Comparison of ENCODE assay signal across 8 mouse cellular contexts in the genomic region with DNA sequence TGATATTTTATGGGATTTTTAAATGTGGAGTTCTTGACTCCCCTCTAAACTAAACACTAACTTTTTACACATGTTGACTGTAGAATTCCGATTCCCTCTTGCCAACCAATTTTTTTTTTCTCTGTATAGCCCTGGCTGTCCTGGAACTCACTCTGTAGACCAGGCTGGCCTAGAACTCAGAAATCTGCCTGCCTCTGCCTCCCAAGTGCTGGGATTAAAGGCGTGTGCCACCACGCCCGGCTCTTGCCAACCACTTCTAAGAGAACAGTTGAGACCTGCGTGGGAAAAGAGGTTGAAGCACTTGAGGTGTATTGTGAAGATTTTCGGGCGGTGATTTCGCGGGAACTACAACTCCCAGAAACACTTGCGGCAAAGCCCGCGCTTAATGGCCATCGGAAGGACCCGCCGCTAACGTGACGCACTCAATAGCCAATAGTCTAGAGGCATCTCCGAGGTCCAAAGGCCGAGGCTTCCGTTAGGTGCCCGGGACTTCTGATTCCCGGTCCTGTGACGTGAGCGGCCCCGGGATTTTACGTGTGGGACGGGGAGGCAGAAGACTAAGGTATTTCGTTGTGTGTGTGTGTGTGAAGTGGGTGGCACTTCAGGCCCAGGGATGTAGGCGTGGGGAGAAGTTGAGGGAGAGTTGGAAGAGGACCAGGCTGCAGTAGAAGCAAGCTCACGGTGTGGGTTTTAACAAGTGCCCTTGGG. TPM values are rescaled to one million over a fixed set of nuclear protein-coding genes. Genes with fewer than 3 reads are reported as not detected.
DNase-seq lines count a peak whose midpoint lies in the region; ATAC-seq and TF ChIP-seq lines count a peak whose summit lies in the region.

A gene (plus strand): TSS at position 414 of the 708 bp plus-strand sequence.

- H3K27ac ChIP-seq in hindbrain, embryonic 10.5 days: peak within 1 kb of the TSS; percentile 84
- H3K27ac ChIP-seq in lung, postnatal 0 days (ENCODE audit: low read length): peak within 1 kb of the TSS; percentile 69

- H3K4me2 ChIP-seq in lung, postnatal 0 days (replicated peaks; ENCODE audit: low read depth, low read length): peak within 1 kb of the TSS; percentile 56

- under 1% methylated on average over 30 of the region's 30 CpGs for WGBS in hindbrain, embryonic 10.5 days
- WGBS in lung, postnatal 0 days: under 1% methylated on average over 30 of the region's 30 CpGs

- peak within 1 kb of the TSS; percentile 41 for H3K9ac ChIP-seq in lung, postnatal 0 days (replicated peaks; ENCODE audit: low read depth)

- H3K27me3 ChIP-seq in hindbrain, embryonic 10.5 days (ENCODE audit: insufficient read depth, poor library complexity, severe bottlenecking): peaks cover 32% of the 10 kb centered on the region
- H3K27me3 ChIP-seq in lung, postnatal 0 days (replicated peaks; ENCODE audit: insufficient read depth, low read length): no peaks in the 10 kb centered on the region

- peak within 1 kb of the TSS; percentile 73 for H3K4me3 ChIP-seq in hindbrain, embryonic 10.5 days
- peak within 1 kb of the TSS; percentile 65 for H3K4me3 ChIP-seq in lung, postnatal 0 days (ENCODE audit: low read depth, low read length)

- H3K36me3 ChIP-seq in hindbrain, embryonic 10.5 days: no peaks in the 10 kb centered on the region
- no peaks in the 10 kb centered on the region for H3K36me3 ChIP-seq in lung, postnatal 0 days (ENCODE audit: insufficient read depth, low read length)

- peaks cover 25% of the 10 kb centered on the region for H3K4me1 ChIP-seq in hindbrain, embryonic 10.5 days (replicated peaks)
- H3K4me1 ChIP-seq in lung, postnatal 0 days (ENCODE audit: insufficient read depth, low read depth, low read length): peaks cover 10% of the 10 kb centered on the region; the same call in 1 of the 2 replicates

- DNase-seq in MN1 (ENCODE audit: low spot score): peak; percentile 97
- DNase-seq in cerebellum, adult 9-10 months: peak; percentile 93
- peak; percentile 91 for DNase-seq in hindbrain, embryonic 10.5 days (ENCODE audit: low spot score)
- DNase-seq in layer of hippocampus, adult 9-11 months: peak; percentile 95
- peak; percentile 96 for DNase-seq in lung, postnatal 0 days (ENCODE audit: low spot score)
- peak; percentile 66 for DNase-seq in ovary, postnatal 14 days (ENCODE audit: low spot score)
- DNase-seq in thymus, postnatal 14 days: peak; percentile 87

- no peaks in the 10 kb centered on the region for H3K9me3 ChIP-seq in hindbrain, embryonic 10.5 days
- H3K9me3 ChIP-seq in lung, postnatal 0 days (ENCODE audit: low read length): no peaks in the 10 kb centered on the region

- peak; percentile 31; the same call in 1 of the 2 replicates for TF ChIP-seq EP300 in lung, postnatal 0 days (IDR thresholded peaks at IDR 0.05)

- TF ChIP-seq CTCF in lung, postnatal 0 days (IDR thresholded peaks at IDR 0.05): no peak

- ATAC-seq in frontal cortex, adult (ENCODE audit: low TSS enrichment): peak; percentile 87
- ATAC-seq in lung, postnatal 0 days: peak; percentile 96

RNA-seq across cellular contexts. Expression of the gene that starts here (rescaled TPM):
- polyA plus RNA-seq in hindbrain, embryonic 10.5 days (2016; fragmentation: Nextera tagmentation; extraction: Ambion mirVana): 27.2 and 28.1 TPM in 2 replicates
- 11.1 and 11.8 TPM in 2 replicates for polyA plus RNA-seq in lung, postnatal 0 days (2015; fragmentation: Nextera tagmentation; extraction: Ambion mirVana)

Comparison
In these comparisons a context has a peak if more than half of its experiments do, and no peak if none do; other contexts are left out.
1. Peak in every context shown above with its lines: DNase-seq, ATAC-seq, H3K4me3 ChIP-seq and H3K27ac ChIP-seq.